Mouse (Mus musculus): Measurements from ENCODE around the gene Plch1.

DNA sequence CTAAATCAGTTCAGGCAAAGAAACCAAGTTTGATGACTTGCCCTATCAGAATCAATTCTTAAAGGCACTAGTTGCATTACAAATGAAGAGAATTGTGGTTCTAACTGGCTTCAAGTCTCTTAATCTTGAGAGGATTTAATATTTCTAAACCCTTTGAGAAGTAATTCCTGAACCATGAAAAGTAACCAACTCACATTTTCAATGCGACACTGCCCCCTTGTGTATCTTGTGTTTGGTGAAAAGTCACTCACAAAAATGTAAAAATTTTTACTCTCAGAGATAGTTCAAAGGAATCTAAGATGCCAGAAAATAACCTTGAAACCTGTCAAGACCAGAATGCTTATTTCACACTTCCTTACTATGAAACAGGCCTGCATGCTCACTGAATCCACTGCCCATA lies 31.0 kb downstream of the Plch1 start:
- TF ChIP-seq CTCF (conservative IDR thresholded peaks at IDR 0.05; ENCODE audit: insufficient read depth, insufficient read length, low read depth, low read length) (no peak), POLR2A (IDR thresholded peaks at IDR 0.05; ENCODE audit: low read depth, low read length) (no peak)
